Mouse (Mus musculus): ENCODE data around the gene Ccdc58. TPM values are rescaled to one million over a fixed set of nuclear protein-coding genes. Genes with fewer than 3 reads are reported as not detected.
"Not testable (repeated sequence)": the region's sequence is repeated elsewhere in the genome, so short reads cannot be mapped to it uniquely, and the experiment has no call there.

The Ccdc58 gene
- polyA plus RNA-seq, 1 experiment from 2014 or later = 88.3 TPM

GRCm38 (mm10) chr16:36057933-36058475 is 13.5 kb upstream of the Ccdc58 start:
- Histone ChIP-seq H3K9ac (no peak overlapping the region), H3K27me3 (no peaks in the 10 kb centered on the region), H3K4me1 (no peaks in the 10 kb centered on the region), H3K4me2 (replicated peaks) (no peak overlapping the region), H3K27ac (no peak overlapping the region), H3K36me3 (peaks cover 9% of the 10 kb centered on the region), H3K4me3 (no peak overlapping the region), H3K9me3 (no peaks in the 10 kb centered on the region)
- 76% methylated on average over 8 of the region's 8 CpGs for WGBS
- no peak for ATAC-seq (ENCODE audit: insufficient number of reproducible peaks, insufficient read depth, low FRiP score, low TSS enrichment)

- not testable (repeated sequence) for H3K27me3 ChIP-seq; H3K4me2 ChIP-seq (replicated peaks); H3K27ac ChIP-seq; H3K36me3 ChIP-seq; H3K9me3 ChIP-seq; H3K4me1 ChIP-seq; H3K9ac ChIP-seq; ATAC-seq (ENCODE audit: insufficient number of reproducible peaks, insufficient read depth, low FRiP score, low TSS enrichment); H3K4me3 ChIP-seq
- 89% methylated on average over 1 of the region's 1 CpGs for WGBS
Measured at GRCm38 (mm10) chr16:36062534-36062933, 9.0 kb upstream of the Ccdc58 start.

- ATAC-seq (ENCODE audit: insufficient number of reproducible peaks, insufficient read depth, low FRiP score, low TSS enrichment) = no peak
- Histone ChIP-seq H3K9me3 (no peaks in the 10 kb centered on the region), H3K27me3 (no peaks in the 10 kb centered on the region), H3K4me3 (no peak overlapping the region), H3K9ac (no peak overlapping the region), H3K4me1 (no peaks in the 10 kb centered on the region), H3K36me3 (no peaks in the 10 kb centered on the region), H3K27ac (no peak overlapping the region), H3K4me2 (replicated peaks) (no peak overlapping the region)
- WGBS = 85% methylated on average over 2 of the region's 2 CpGs
Measured at GRCm38 (mm10) chr16:36063315-36063714, 8.2 kb upstream of the Ccdc58 start.

GRCm38 (mm10) chr16:36064904-36065303 is 6.6 kb upstream of the Ccdc58 start:
- Histone ChIP-seq H3K27ac (no peak overlapping the region), H3K4me1 (peaks cover 6% of the 10 kb centered on the region), H3K9me3 (no peaks in the 10 kb centered on the region), H3K4me3 (no peak overlapping the region), H3K27me3 (no peaks in the 10 kb centered on the region), H3K4me2 (replicated peaks) (no peak overlapping the region), H3K9ac (no peak overlapping the region), H3K36me3 (no peaks in the 10 kb centered on the region)
- 85% methylated on average over 5 of the region's 5 CpGs for WGBS
- ATAC-seq (ENCODE audit: insufficient number of reproducible peaks, insufficient read depth, low FRiP score, low TSS enrichment) = no peak

GRCm38 (mm10) chr16:36067694-36068093 is 3.8 kb upstream of the Ccdc58 start:
- WGBS = 59% methylated on average over 2 of the region's 2 CpGs

GRCm38 (mm10) chr16:36068356-36068755 is 3.1 kb upstream of the Ccdc58 start:
- Histone ChIP-seq H3K36me3 (no peaks in the 10 kb centered on the region), H3K9ac (no peak overlapping the region), H3K27me3 (no peaks in the 10 kb centered on the region), H3K4me1 (peaks cover 10% of the 10 kb centered on the region), H3K4me3 (no peak overlapping the region), H3K27ac (no peak overlapping the region), H3K4me2 (replicated peaks) (no peak overlapping the region), H3K9me3 (no peaks in the 10 kb centered on the region)
- ATAC-seq (ENCODE audit: insufficient number of reproducible peaks, insufficient read depth, low FRiP score, low TSS enrichment) = no peak
- 74% methylated on average over 3 of the region's 3 CpGs for WGBS

More at GRCm38 (mm10) chr16:36067694-36068093, 3.8 kb upstream of the Ccdc58 start:
- Histone ChIP-seq H3K9me3 (no peaks in the 10 kb centered on the region), H3K4me3 (no peak overlapping the region), H3K4me1 (peaks cover 10% of the 10 kb centered on the region), H3K9ac (no peak overlapping the region), H3K27ac (no peak overlapping the region), H3K36me3 (no peaks in the 10 kb centered on the region), H3K27me3 (no peaks in the 10 kb centered on the region), H3K4me2 (replicated peaks) (no peak overlapping the region)
- no peak for ATAC-seq (ENCODE audit: insufficient number of reproducible peaks, insufficient read depth, low FRiP score, low TSS enrichment)

GRCm38 (mm10) chr16:36069819-36070575 is 1.5 kb upstream of the Ccdc58 start:
- peak overlapping the region; percentile 7; the same call in 1 of the 2 replicates for H3K9ac ChIP-seq
- H3K27me3 ChIP-seq = no peaks in the 10 kb centered on the region
- H3K4me2 ChIP-seq (replicated peaks) = peak overlapping the region; percentile 62
- no peaks in the 10 kb centered on the region for H3K9me3 ChIP-seq
- WGBS = 31% methylated on average over 9 of the region's 9 CpGs
- no peaks in the 10 kb centered on the region for H3K36me3 ChIP-seq
- peaks cover 10% of the 10 kb centered on the region for H3K4me1 ChIP-seq
- no peak for ATAC-seq (ENCODE audit: insufficient number of reproducible peaks, insufficient read depth, low FRiP score, low TSS enrichment)
- peak overlapping the region; percentile 77 for H3K4me3 ChIP-seq
- H3K27ac ChIP-seq = no peak overlapping the region

- peak overlapping the region; percentile 98 for H3K27ac ChIP-seq
- 0 out of 2 replicates have a peak, but pooled peaks have one; percentile 2 for ATAC-seq (ENCODE audit: insufficient number of reproducible peaks, insufficient read depth, low FRiP score, low TSS enrichment)
- H3K4me1 ChIP-seq = peaks cover 10% of the 10 kb centered on the region
- no peaks in the 10 kb centered on the region for H3K36me3 ChIP-seq
- H3K4me3 ChIP-seq = peak overlapping the region; percentile 77
- no peaks in the 10 kb centered on the region for H3K9me3 ChIP-seq
- peak overlapping the region; percentile 80 for H3K9ac ChIP-seq
- under 1% methylated on average over 16 of the region's 16 CpGs for WGBS
- peak overlapping the region; percentile 62 for H3K4me2 ChIP-seq (replicated peaks)
- no peaks in the 10 kb centered on the region for H3K27me3 ChIP-seq
Measured at GRCm38 (mm10) chr16:36071071-36071449, 425 bp upstream of the Ccdc58 start.

GRCm38 (mm10) chr16:36072410-36073011 is 1.0 kb downstream of the Ccdc58 start:
- ATAC-seq (ENCODE audit: insufficient number of reproducible peaks, insufficient read depth, low FRiP score, low TSS enrichment) = no peak
- H3K9me3 ChIP-seq = no peaks in the 10 kb centered on the region

GRCm38 (mm10) chr16:36074772-36075171 is 3.3 kb downstream of the Ccdc58 start:
- no peaks in the 10 kb centered on the region for H3K27me3 ChIP-seq
- 0 out of 2 replicates have a peak, but pooled peaks cover 4% of the 10 kb centered on the region for H3K36me3 ChIP-seq
- H3K4me2 ChIP-seq (replicated peaks) = no peak overlapping the region
- H3K9me3 ChIP-seq = no peaks in the 10 kb centered on the region
- 88% methylated on average over 3 of the region's 3 CpGs for WGBS
- ATAC-seq (ENCODE audit: insufficient number of reproducible peaks, insufficient read depth, low FRiP score, low TSS enrichment) = no peak
- no peak overlapping the region for H3K4me3 ChIP-seq
- H3K4me1 ChIP-seq = peaks cover 5% of the 10 kb centered on the region
- no peak overlapping the region for H3K27ac ChIP-seq
- no peak overlapping the region for H3K9ac ChIP-seq

More at GRCm38 (mm10) chr16:36072410-36073011, 1.0 kb downstream of the Ccdc58 start:
- H3K4me3 ChIP-seq = peak overlapping the region; percentile 77
- peak overlapping the region; percentile 98 for H3K27ac ChIP-seq
- peak overlapping the region; percentile 80 for H3K9ac ChIP-seq
- H3K36me3 ChIP-seq = no peaks in the 10 kb centered on the region
- no peaks in the 10 kb centered on the region for H3K27me3 ChIP-seq
- peaks cover 10% of the 10 kb centered on the region for H3K4me1 ChIP-seq
- peak overlapping the region; percentile 62 for H3K4me2 ChIP-seq (replicated peaks)
- 30% methylated on average over 8 of the region's 8 CpGs for WGBS

- ATAC-seq (ENCODE audit: insufficient number of reproducible peaks, insufficient read depth, low FRiP score, low TSS enrichment) = no peak
- Histone ChIP-seq H3K4me3 (no peak overlapping the region), H3K4me1 (no peaks in the 10 kb centered on the region), H3K9ac (no peak overlapping the region), H3K4me2 (replicated peaks) (no peak overlapping the region), H3K27me3 (no peaks in the 10 kb centered on the region), H3K9me3 (no peaks in the 10 kb centered on the region), H3K36me3 (peaks cover 8% of the 10 kb centered on the region), H3K27ac (no peak overlapping the region)
- WGBS = 94% methylated on average over 3 of the region's 3 CpGs
Measured at GRCm38 (mm10) chr16:36079916-36080315, 8.4 kb downstream of the Ccdc58 start.

- no peaks in the 10 kb centered on the region for H3K4me1 ChIP-seq
- ATAC-seq (ENCODE audit: insufficient number of reproducible peaks, insufficient read depth, low FRiP score, low TSS enrichment) = no peak
- no peak overlapping the region for H3K4me3 ChIP-seq
- no peak overlapping the region for H3K9ac ChIP-seq
- H3K36me3 ChIP-seq = peaks cover 45% of the 10 kb centered on the region
- WGBS = 95% methylated on average over 4 of the region's 4 CpGs
- H3K27me3 ChIP-seq = no peaks in the 10 kb centered on the region
- H3K9me3 ChIP-seq = no peaks in the 10 kb centered on the region
- no peak overlapping the region for H3K4me2 ChIP-seq (replicated peaks)
- H3K27ac ChIP-seq = no peak overlapping the region
Measured at GRCm38 (mm10) chr16:36087846-36088245, 16.4 kb downstream of the Ccdc58 start.

All from embryonic facial prominence, embryonic 12.5 days (tissue).